Mouse (Mus musculus) olfactory bulb, adult 2 months (tissue): Measurements from ENCODE around the gene C3. TPM values are rescaled to one million over a fixed set of nuclear protein-coding genes. Genes with fewer than 3 reads are reported as not detected.

ENCODE experiments used
- H3K27ac ChIP-seq: fragments of 200-500 bp; 2 replicates; pipeline ENCODE4 v1.5.1; 2012; ENCODE audit warnings: low read depth, low read length; ENCODE audit not compliant: insufficient read depth
- H3K4me1 ChIP-seq: fragments of 200-500 bp; 2 replicates; pipeline ENCODE4 v1.6.1; 2012; ENCODE audit warnings: low read length; ENCODE audit not compliant: control insufficient read depth, insufficient read depth
- H3K4me3 ChIP-seq: fragments of 200-500 bp; 2 replicates; pipeline ENCODE4 v1.5.1; 2012; ENCODE audit warnings: mild to moderate bottlenecking, low read depth, low read length, moderate library complexity; ENCODE audit not compliant: insufficient read depth
- CTCF ChIP-seq: fragments of 200-500 bp; IDR thresholded peaks from 2 replicates; pipeline ENCODE4 v1.5.1; 2012; ENCODE audit warnings: low read depth, mild to moderate bottlenecking, low read length, moderate library complexity; ENCODE audit not compliant: insufficient read depth
- POLR2A ChIP-seq: fragments of 200-500 bp; IDR thresholded peaks from 2 replicates; pipeline ENCODE4 v1.6.1; 2012; ENCODE audit warnings: mild to moderate bottlenecking, low read depth, low read length, moderate library complexity; ENCODE audit not compliant: insufficient read depth
- WGBS: fragments of 180-500 bp; shearing (Covaris S2); methylation state at CpG from one replicate; pipeline ENCODE4 v1.1.7; 2018; 5-methylcytosine and 5-hydroxymethylcytosine counted together
- polyA plus RNA-seq: library from polyadenylated mRNA; stranded (reverse); fragments of >200 nt; gene quantifications from 2 replicates; pipeline ENCODE4 v1.2.4, GENCODE M21; 2012; ENCODE audit warnings: low replicate concordance; ENCODE audit not compliant: missing spikeins, insufficient read depth, insufficient read length

The C3 gene
- polyA plus RNA-seq, 1 experiment, result not detected

GRCm38 (mm10) chr17:57247393-57248200 lies 19.7 kb upstream of the C3 start:
- peak overlapping the region; percentile 98 for H3K27ac ChIP-seq
- peaks cover 31% of the 10 kb centered on the region for H3K4me1 ChIP-seq
- H3K4me3 ChIP-seq, result peak overlapping the region; percentile 84
- peak; percentile 71 for TF ChIP-seq POLR2A
- no peak for TF ChIP-seq CTCF
- WGBS, result under 1% methylated on average over 46 of the region's 46 CpGs

GRCm38 (mm10) chr17:57246663-57247392 lies 18.9 kb upstream of the C3 start:
- TF ChIP-seq POLR2A, result no peak
- peaks cover 31% of the 10 kb centered on the region for H3K4me1 ChIP-seq
- peak overlapping the region; percentile 98 for H3K27ac ChIP-seq
- peak overlapping the region; percentile 84 for H3K4me3 ChIP-seq
- WGBS, result 4% methylated on average over 18 of the region's 18 CpGs

- WGBS, result 92% methylated on average over 10 of the region's 10 CpGs
- H3K4me3 ChIP-seq, result no peak overlapping the region
- TF ChIP-seq CTCF, result no peak
- no peak for TF ChIP-seq POLR2A
- no peak overlapping the region for H3K27ac ChIP-seq
- H3K4me1 ChIP-seq, result peaks cover 26% of the 10 kb centered on the region
These were observed 17.5 kb upstream of the C3 start for GRCm38 (mm10) chr17:57245311-57245929.

- TF ChIP-seq POLR2A, result no peak
- no peak for TF ChIP-seq CTCF
- H3K4me1 ChIP-seq, result peaks cover 12% of the 10 kb centered on the region
- H3K27ac ChIP-seq, result no peak overlapping the region
- WGBS, result 78% methylated on average over 10 of the region's 10 CpGs
- H3K4me3 ChIP-seq, result no peak overlapping the region
These were observed 15.9 kb upstream of the C3 start for GRCm38 (mm10) chr17:57243650-57244370.

GRCm38 (mm10) chr17:57237181-57237580 lies 9.2 kb upstream of the C3 start:
- no peak for TF ChIP-seq POLR2A
- no peak for TF ChIP-seq CTCF
- H3K4me3 ChIP-seq, result no peak overlapping the region
- H3K27ac ChIP-seq, result no peak overlapping the region
- H3K4me1 ChIP-seq, result no peaks in the 10 kb centered on the region
- 94% methylated on average over 9 of the region's 9 CpGs for WGBS

- H3K4me3 ChIP-seq, result no peak overlapping the region
- no peak for TF ChIP-seq POLR2A
- no peak for TF ChIP-seq CTCF
- 90% methylated on average over 5 of the region's 5 CpGs for WGBS
- no peak overlapping the region for H3K27ac ChIP-seq
- H3K4me1 ChIP-seq, result no peaks in the 10 kb centered on the region
These were observed 7.9 kb upstream of the C3 start for GRCm38 (mm10) chr17:57235803-57236202.

- TF ChIP-seq CTCF (no peak), POLR2A (no peak)
- no peaks in the 10 kb centered on the region for H3K4me1 ChIP-seq
- no peak overlapping the region for H3K27ac ChIP-seq
- H3K4me3 ChIP-seq, result no peak overlapping the region
- 83% methylated on average over 12 of the region's 12 CpGs for WGBS
These were observed 6.5 kb upstream of the C3 start for GRCm38 (mm10) chr17:57234254-57234928.

GRCm38 (mm10) chr17:57233038-57233437 lies 5.1 kb upstream of the C3 start:
- Histone ChIP-seq H3K27ac (no peak overlapping the region), H3K4me3 (no peak overlapping the region), H3K4me1 (no peaks in the 10 kb centered on the region)
- WGBS, result 57% methylated on average over 7 of the region's 7 CpGs
- TF ChIP-seq POLR2A (no peak), CTCF (no peak)
